Mouse (Mus musculus): ENCODE measurements around the gene Akt3.

DNA sequence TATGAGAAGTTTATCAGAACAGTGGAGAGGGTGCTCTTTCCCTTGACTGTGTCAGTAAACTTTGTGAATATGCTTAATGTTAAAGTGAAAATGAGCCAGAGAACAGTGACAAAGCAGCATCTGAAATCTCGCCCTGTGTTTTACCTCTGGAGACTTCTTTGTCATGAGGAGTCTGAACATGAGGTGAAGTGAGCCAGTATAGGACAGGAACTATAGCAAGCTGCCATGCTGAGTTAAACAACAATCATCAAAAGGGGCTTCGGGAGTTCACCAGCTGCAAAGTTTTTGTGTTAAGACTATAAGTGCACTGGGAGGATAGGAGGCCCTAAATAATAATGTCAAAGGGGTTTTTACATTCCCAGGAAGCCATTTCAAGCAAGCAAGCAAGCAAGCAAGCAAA lies 71.3 kb downstream of the Akt3 start:
- TF ChIP-seq ZC3H11A (IDR thresholded peaks at IDR 0.05; ENCODE audit: borderline replicate concordance, low read depth, low read length) (no peak), ZNF384 (IDR thresholded peaks at IDR 0.05; ENCODE audit: low read depth, low read length) (no peak), HCFC1 (IDR thresholded peaks at IDR 0.05; ENCODE audit: borderline replicate concordance, insufficient read depth, low read length) (no peak), MAFK (IDR thresholded peaks at IDR 0.05; ENCODE audit: insufficient read depth, low read depth, low read length) (no peak), CHD2 (IDR thresholded peaks at IDR 0.05; ENCODE audit: low read depth, low read length) (no peak)
